Mouse (Mus musculus) lung, postnatal 0 days (tissue): Measurements from ENCODE around the gene Pomgnt2. TPM values are rescaled to one million over a fixed set of nuclear protein-coding genes. Genes with fewer than 3 reads are reported as not detected.
A peak's percentile ranks its signal among the peaks of the same experiment; 100 is the strongest.

Experiments used
- ATAC-seq: fragments of 200-750 bp; cut with Nextera tagmentation; 2 replicates; pipeline ENCODE4 v1.8.0; 2017; ENCODE audit warnings: moderate library complexity
- DNase-seq: peaks from one replicate; pipeline ENCODE4 v3.0.0-alpha.2; 2016; ENCODE audit warnings: low spot score
- H3K27ac ChIP-seq: fragments of 300-500 bp; sonication (generic); 2 replicates; pipeline ENCODE4 v1.5.1; 2014; ENCODE audit warnings: antibody characterized with exemption, mild to moderate bottlenecking, low read length, mixed read lengths
- H3K27me3 ChIP-seq: fragments of 300-500 bp; sonication (generic); replicated peaks from 2 replicates; pipeline ENCODE4 v1.6.1; 2014; ENCODE audit warnings: low read length, mixed read lengths; ENCODE audit not compliant: insufficient read depth
- H3K36me3 ChIP-seq: fragments of 300-500 bp; sonication (generic); 2 replicates; pipeline ENCODE4 v1.6.1; 2014; ENCODE audit warnings: low read length, mixed read lengths; ENCODE audit not compliant: insufficient read depth
- H3K4me1 ChIP-seq: fragments of 300-500 bp; sonication (generic); 2 replicates; pipeline ENCODE4 v1.6.1; 2014; ENCODE audit warnings: antibody characterized with exemption, low read depth, low read length, mixed read lengths; ENCODE audit not compliant: insufficient read depth
- H3K4me2 ChIP-seq: fragments of 300-500 bp; sonication (generic); replicated peaks from 2 replicates; pipeline ENCODE4 v1.6.1; 2014; ENCODE audit warnings: low read depth, mild to moderate bottlenecking, low read length, moderate library complexity, mixed read lengths
- H3K4me3 ChIP-seq: fragments of 300-500 bp; sonication (generic); 2 replicates; pipeline ENCODE4 v1.5.1; 2014; ENCODE audit warnings: low read depth, low read length
- H3K9ac ChIP-seq: fragments of 300-500 bp; sonication (generic); replicated peaks from 2 replicates; pipeline ENCODE4 v1.6.1; 2014; ENCODE audit warnings: low read depth, mild to moderate bottlenecking
- H3K9me3 ChIP-seq: fragments of 300-500 bp; sonication (generic); 2 replicates; pipeline ENCODE4 v1.6.1; 2016; ENCODE audit warnings: low read length, mixed read lengths
- CTCF ChIP-seq: IDR thresholded peaks from 2 replicates; pipeline ENCODE4 v1.5.1; 2016; ENCODE audit warnings: antibody characterized with exemption, mild to moderate bottlenecking
- EP300 ChIP-seq: IDR thresholded peaks from 2 replicates; pipeline ENCODE4 v1.6.1; 2016; ENCODE audit warnings: antibody characterized with exemption, mild to moderate bottlenecking, control low read depth
- WGBS: fragments of 180-500 bp; shearing (Covaris S2); extraction: QIAGEN DNeasy Blood & Tissue Kit; methylation state at CpG from one replicate; pipeline ENCODE4 v1.1.7; 2014; 5-methylcytosine and 5-hydroxymethylcytosine counted together
- polyA plus RNA-seq: library from polyadenylated mRNA; unstranded; fragments of >200 nt; fragmentation: Nextera tagmentation; extraction: Ambion mirVana; gene quantifications from 2 replicates; pipeline ENCODE4 v1.2.1, GENCODE M21; 2015

The Pomgnt2 gene
- polyA plus RNA-seq, 1 experiment from 2014 or later: 4.3 TPM

GRCm38 (mm10) chr9:122018782-122019395 is 22.0 kb upstream of the Pomgnt2 start:
- 6% methylated on average over 8 of the region's 8 CpGs for WGBS
- Histone ChIP-seq H3K9me3 (no peaks in the 10 kb centered on the region), H3K36me3 (no peaks in the 10 kb centered on the region), H3K27me3 (no peaks in the 10 kb centered on the region), H3K4me1 (peaks cover 12% of the 10 kb centered on the region; the same call in 1 of the 2 replicates), H3K9ac (no peak overlapping the region), H3K4me3 (no peak overlapping the region), H3K27ac (0 out of 2 replicates have a peak overlapping the region, but pooled peaks have one; percentile 6), H3K4me2 (peak overlapping the region; percentile 27; the same call in 1 of the 2 replicates)
- ATAC-seq: peak; percentile 58
- TF ChIP-seq CTCF (peak; percentile 88), EP300 (peak; percentile 66)
- DNase-seq: peak; percentile 93

GRCm38 (mm10) chr9:122018079-122018478 is 21.2 kb upstream of the Pomgnt2 start:
- 73% methylated on average over 5 of the region's 5 CpGs for WGBS
- no peak overlapping the region for H3K4me3 ChIP-seq
- peaks cover 5% of the 10 kb centered on the region; the same call in 1 of the 2 replicates for H3K4me1 ChIP-seq
- H3K9me3 ChIP-seq: no peaks in the 10 kb centered on the region
- H3K27ac ChIP-seq: no peak overlapping the region
- H3K27me3 ChIP-seq: no peaks in the 10 kb centered on the region
- TF ChIP-seq EP300: no peak
- no peak for TF ChIP-seq CTCF
- H3K4me2 ChIP-seq: no peak overlapping the region
- no peaks in the 10 kb centered on the region for H3K36me3 ChIP-seq
- no peak for ATAC-seq
- DNase-seq: no peak
- no peak overlapping the region for H3K9ac ChIP-seq

GRCm38 (mm10) chr9:122014241-122014667 is 17.3 kb upstream of the Pomgnt2 start:
- H3K9ac ChIP-seq: no peak overlapping the region
- H3K27me3 ChIP-seq: no peaks in the 10 kb centered on the region
- no peak overlapping the region for H3K4me3 ChIP-seq
- WGBS: 9% methylated on average over 10 of the region's 10 CpGs
- peak; percentile 63 for DNase-seq
- TF ChIP-seq EP300 (no peak), CTCF (peak; percentile 84)
- no peak overlapping the region for H3K4me2 ChIP-seq
- H3K9me3 ChIP-seq: no peaks in the 10 kb centered on the region
- H3K36me3 ChIP-seq: no peaks in the 10 kb centered on the region
- peaks cover 5% of the 10 kb centered on the region; the same call in 1 of the 2 replicates for H3K4me1 ChIP-seq
- peak; percentile 42 for ATAC-seq
- H3K27ac ChIP-seq: no peak overlapping the region

GRCm38 (mm10) chr9:122013629-122014028 is 16.7 kb upstream of the Pomgnt2 start:
- Histone ChIP-seq H3K4me2 (no peak overlapping the region), H3K4me3 (no peak overlapping the region), H3K9me3 (no peaks in the 10 kb centered on the region), H3K36me3 (no peaks in the 10 kb centered on the region), H3K27ac (no peak overlapping the region), H3K27me3 (no peaks in the 10 kb centered on the region), H3K9ac (no peak overlapping the region), H3K4me1 (no peaks in the 10 kb centered on the region)
- WGBS: 70% methylated on average over 4 of the region's 4 CpGs
- ATAC-seq: no peak
- no peak for TF ChIP-seq CTCF
- TF ChIP-seq EP300: no peak
- DNase-seq: no peak

- WGBS: 74% methylated on average over 2 of the region's 2 CpGs
- no peaks in the 10 kb centered on the region for H3K4me1 ChIP-seq
- no peaks in the 10 kb centered on the region for H3K27me3 ChIP-seq
- no peak overlapping the region for H3K4me3 ChIP-seq
- ATAC-seq: no peak
- no peak for DNase-seq
- no peaks in the 10 kb centered on the region for H3K9me3 ChIP-seq
- H3K36me3 ChIP-seq: no peaks in the 10 kb centered on the region
- no peak overlapping the region for H3K4me2 ChIP-seq
- TF ChIP-seq EP300: no peak
- TF ChIP-seq CTCF: no peak
- H3K27ac ChIP-seq: no peak overlapping the region
- H3K9ac ChIP-seq: no peak overlapping the region
Measured at GRCm38 (mm10) chr9:122012816-122013215, 15.9 kb upstream of the Pomgnt2 start.

- H3K36me3 ChIP-seq: no peaks in the 10 kb centered on the region
- H3K9ac ChIP-seq: no peak overlapping the region
- no peak for DNase-seq
- no peaks in the 10 kb centered on the region for H3K9me3 ChIP-seq
- no peak for ATAC-seq
- no peak overlapping the region for H3K4me3 ChIP-seq
- no peaks in the 10 kb centered on the region for H3K27me3 ChIP-seq
- no peak for TF ChIP-seq CTCF
- TF ChIP-seq EP300: no peak
- no peaks in the 10 kb centered on the region for H3K4me1 ChIP-seq
- WGBS: 54% methylated on average over 2 of the region's 2 CpGs
- no peak overlapping the region for H3K27ac ChIP-seq
- no peak overlapping the region for H3K4me2 ChIP-seq
Measured at GRCm38 (mm10) chr9:122010751-122011150, 13.8 kb upstream of the Pomgnt2 start.
